Mouse (Mus musculus): Measurements from ENCODE around the gene C77080. TPM values are rescaled to one million over a fixed set of nuclear protein-coding genes. Genes with fewer than 3 reads are reported as not detected.

C77080 gene
- polyA plus RNA-seq, 1 experiment from 2014 or later, result 7.0 TPM

DNA sequence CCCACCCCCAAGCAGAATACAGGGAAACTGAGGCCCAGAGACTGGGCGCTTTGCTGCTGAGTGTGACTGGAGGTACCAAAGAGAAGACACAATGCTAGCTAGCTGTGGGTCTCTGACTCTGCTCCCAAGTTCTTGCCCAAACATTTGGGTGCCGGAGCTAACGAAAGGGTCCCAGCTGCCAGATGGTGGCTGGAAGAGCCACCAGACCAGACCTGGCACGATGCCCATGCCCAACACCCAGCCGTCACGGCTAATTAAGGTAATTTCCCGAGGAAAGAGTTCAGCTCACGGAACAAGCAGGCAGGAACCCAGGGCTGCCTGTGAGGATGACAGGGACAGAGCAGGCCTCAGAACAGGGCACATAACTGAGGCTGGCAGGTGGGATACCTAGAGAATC lies 33.2 kb downstream of the C77080 start:
- WGBS, result 20% methylated on average over 8 of the region's 8 CpGs
- H3K9me3 ChIP-seq (ENCODE audit: control insufficient read depth, low read length), result no peaks in the 10 kb centered on the region
- H3K27ac ChIP-seq (replicated peaks; ENCODE audit: low read depth, low read length), result peak overlapping the region; percentile 62; the same call in 1 of the 2 replicates
- peak; percentile 81 for DNase-seq
- peaks cover 36% of the 10 kb centered on the region for H3K4me1 ChIP-seq (ENCODE audit: control insufficient read depth, insufficient read depth, low read length)
- H3K4me3 ChIP-seq (replicated peaks; ENCODE audit: low read depth, low read length), result peak overlapping the region; percentile 51
- peak overlapping the region; percentile 69 for H3K4me2 ChIP-seq (ENCODE audit: low read length)
- ATAC-seq (ENCODE audit: low FRiP score, low TSS enrichment), result peak; percentile 9; the same call in 1 of the 2 replicates
- no peaks in the 10 kb centered on the region; the same call in 1 of the 2 replicates for H3K27me3 ChIP-seq (ENCODE audit: control insufficient read depth, insufficient read depth, low read length)
- H3K36me3 ChIP-seq (ENCODE audit: control insufficient read depth, insufficient read depth, low read length), result peaks cover 18% of the 10 kb centered on the region
- H3K9ac ChIP-seq (replicated peaks; ENCODE audit: low read length), result no peak overlapping the region; the same call in 1 of the 2 replicates

DNA sequence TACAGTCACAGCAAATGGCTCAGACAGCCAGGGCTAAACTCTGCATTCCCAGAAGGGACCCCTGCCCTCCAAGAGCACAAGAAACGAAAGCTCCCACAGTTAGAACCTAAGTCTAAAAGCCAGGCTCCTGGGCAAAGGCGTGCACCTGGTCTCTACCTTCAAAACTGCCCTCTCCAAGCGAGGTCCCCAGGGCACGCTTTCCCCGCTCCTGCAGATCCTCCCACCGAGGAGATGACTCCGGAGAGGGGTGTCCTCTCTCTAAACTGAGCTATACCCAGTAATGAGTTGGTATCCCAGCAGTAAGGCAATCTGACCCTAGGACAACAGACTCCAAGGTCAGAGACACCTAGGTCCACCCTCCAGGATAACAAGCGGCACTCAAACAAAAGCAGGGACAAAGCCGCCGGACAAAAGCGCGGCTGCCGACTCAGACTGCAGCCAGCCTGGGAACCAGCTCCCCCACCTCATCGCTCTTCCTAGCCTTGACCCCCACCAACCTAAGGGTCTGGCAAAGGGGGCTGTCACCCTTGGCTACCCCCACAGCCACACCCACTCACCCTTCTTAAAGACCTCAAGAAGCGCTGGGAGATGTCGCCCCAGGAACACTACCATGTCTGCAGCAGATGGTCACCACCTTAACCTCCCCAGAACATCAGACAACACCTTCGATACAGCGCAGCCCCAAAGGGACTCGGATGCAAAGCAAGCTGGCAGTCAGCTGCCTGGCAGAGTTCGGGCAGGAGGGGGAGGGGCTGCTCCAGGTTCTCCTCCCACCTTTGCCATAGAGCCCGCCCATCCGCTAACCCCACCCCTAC lies 33.8 kb downstream of the C77080 start:
- Histone ChIP-seq H3K27me3 (ENCODE audit: control insufficient read depth, insufficient read depth, low read length) (no peaks in the 10 kb centered on the region; the same call in 1 of the 2 replicates), H3K4me2 (ENCODE audit: low read length) (peak overlapping the region; percentile 69), H3K27ac (replicated peaks; ENCODE audit: low read depth, low read length) (peak overlapping the region; percentile 62), H3K4me3 (replicated peaks; ENCODE audit: low read depth, low read length) (peak overlapping the region; percentile 51), H3K9ac (replicated peaks; ENCODE audit: low read length) (peak overlapping the region; percentile 79), H3K36me3 (ENCODE audit: control insufficient read depth, insufficient read depth, low read length) (peaks cover 24% of the 10 kb centered on the region), H3K9me3 (ENCODE audit: control insufficient read depth, low read length) (no peaks in the 10 kb centered on the region), H3K4me1 (ENCODE audit: control insufficient read depth, insufficient read depth, low read length) (peaks cover 36% of the 10 kb centered on the region)
- ATAC-seq (ENCODE audit: low FRiP score, low TSS enrichment) (peak; percentile 46; the same call in 1 of the 2 replicates), DNase-seq (peak; percentile 73)
- WGBS, result 8% methylated on average over 22 of the region's 22 CpGs

DNA sequence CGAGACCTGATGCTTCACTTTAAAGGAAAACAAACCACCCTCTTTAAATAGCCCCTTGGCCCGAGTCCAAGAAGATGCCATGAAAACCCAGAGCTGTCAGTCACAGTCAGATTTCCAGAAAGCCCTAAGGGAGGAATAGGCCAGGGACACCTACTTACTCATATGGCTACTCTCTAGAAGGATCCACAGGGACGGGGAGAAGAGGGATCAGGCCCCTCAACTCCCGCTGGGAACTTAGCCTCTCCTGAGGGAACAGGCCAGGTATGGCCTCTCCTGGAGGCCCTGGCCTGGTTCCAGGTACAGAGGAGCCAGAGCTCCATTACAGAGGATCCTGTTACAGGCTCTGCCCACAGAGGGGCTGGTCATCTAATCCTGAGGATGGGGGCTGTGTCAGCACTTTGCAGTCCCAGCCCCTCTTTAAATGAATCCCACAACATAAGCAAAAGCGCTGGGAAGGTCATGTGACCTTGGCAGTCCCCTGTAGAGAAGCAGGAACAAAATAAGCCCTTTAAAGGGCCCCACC lies 34.7 kb downstream of the C77080 start:
- DNase-seq (peak; percentile 56), ATAC-seq (ENCODE audit: low FRiP score, low TSS enrichment) (no peak)
- Histone ChIP-seq H3K9me3 (ENCODE audit: control insufficient read depth, low read length) (no peaks in the 10 kb centered on the region), H3K27me3 (ENCODE audit: control insufficient read depth, insufficient read depth, low read length) (no peaks in the 10 kb centered on the region; the same call in 1 of the 2 replicates), H3K4me2 (ENCODE audit: low read length) (peak overlapping the region; percentile 69), H3K9ac (replicated peaks; ENCODE audit: low read length) (peak overlapping the region; percentile 79), H3K36me3 (ENCODE audit: control insufficient read depth, insufficient read depth, low read length) (peaks cover 32% of the 10 kb centered on the region), H3K27ac (replicated peaks; ENCODE audit: low read depth, low read length) (peak overlapping the region; percentile 5; the same call in 1 of the 2 replicates), H3K4me3 (replicated peaks; ENCODE audit: low read depth, low read length) (peak overlapping the region; percentile 51), H3K4me1 (ENCODE audit: control insufficient read depth, insufficient read depth, low read length) (peaks cover 36% of the 10 kb centered on the region)
- WGBS, result 21% methylated on average over 5 of the region's 5 CpGs

GRCm38 (mm10) chr4:129225315-129225714 lies 35.9 kb downstream of the C77080 start:
- DNase-seq (no peak), ATAC-seq (ENCODE audit: low FRiP score, low TSS enrichment) (no peak)
- WGBS, result 95% methylated on average over 12 of the region's 12 CpGs
- peak overlapping the region; percentile 26; the same call in 1 of the 2 replicates for H3K9ac ChIP-seq (replicated peaks; ENCODE audit: low read length)
- H3K4me1 ChIP-seq (ENCODE audit: control insufficient read depth, insufficient read depth, low read length), result peaks cover 36% of the 10 kb centered on the region
- H3K27me3 ChIP-seq (ENCODE audit: control insufficient read depth, insufficient read depth, low read length), result no peaks in the 10 kb centered on the region; the same call in 1 of the 2 replicates
- no peak overlapping the region for H3K4me3 ChIP-seq (replicated peaks; ENCODE audit: low read depth, low read length)
- H3K36me3 ChIP-seq (ENCODE audit: control insufficient read depth, insufficient read depth, low read length), result peaks cover 44% of the 10 kb centered on the region
- no peaks in the 10 kb centered on the region for H3K9me3 ChIP-seq (ENCODE audit: control insufficient read depth, low read length)
- H3K4me2 ChIP-seq (ENCODE audit: low read length), result no peak overlapping the region
- H3K27ac ChIP-seq (replicated peaks; ENCODE audit: low read depth, low read length), result no peak overlapping the region

DNA sequence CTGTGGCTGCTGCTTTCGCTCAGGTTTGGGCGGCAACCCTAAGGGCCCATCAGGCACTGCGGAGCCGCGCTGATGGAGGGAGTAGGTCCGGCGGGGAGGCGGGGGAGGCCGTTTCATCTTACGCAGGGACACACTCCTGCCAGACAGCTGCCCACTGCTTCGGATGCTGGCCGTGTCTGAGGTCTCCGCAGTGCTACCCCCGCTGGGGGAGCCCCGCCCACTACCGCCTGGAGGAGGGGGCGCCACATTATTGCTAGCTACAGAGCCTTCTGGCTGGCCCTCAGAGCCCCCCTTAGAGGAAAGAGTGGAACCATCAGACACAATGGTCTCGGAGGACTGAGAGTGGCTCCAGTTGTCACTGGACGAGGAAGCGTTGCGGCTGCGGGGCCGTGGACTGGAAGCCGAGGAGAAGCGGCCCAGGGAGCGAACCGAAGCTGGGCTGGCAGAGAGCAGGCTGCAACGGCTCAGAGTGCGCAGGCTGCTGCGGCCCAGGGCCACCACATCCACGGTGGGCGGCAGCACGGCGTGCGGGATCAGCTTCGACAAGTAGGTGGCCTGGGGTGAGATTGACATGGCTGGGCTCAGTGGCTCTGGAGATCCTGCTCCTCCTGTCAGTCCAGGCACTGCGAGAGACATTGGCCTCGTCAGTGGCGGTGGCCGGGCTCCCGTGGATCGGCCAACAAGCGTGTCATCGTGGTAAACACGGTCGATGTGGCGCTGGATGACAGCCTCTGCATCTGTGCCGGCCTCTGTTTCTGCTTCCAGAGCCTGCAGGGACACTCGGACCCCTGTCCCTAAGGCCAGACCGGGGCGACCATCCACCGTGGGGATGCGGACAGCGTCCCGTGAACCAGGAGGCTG lies 37.6 kb downstream of the C77080 start:
- Histone ChIP-seq H3K9ac (replicated peaks; ENCODE audit: low read length) (peak overlapping the region; percentile 40), H3K36me3 (ENCODE audit: control insufficient read depth, insufficient read depth, low read length) (peaks cover 60% of the 10 kb centered on the region), H3K4me3 (replicated peaks; ENCODE audit: low read depth, low read length) (peak overlapping the region; percentile 25), H3K4me1 (ENCODE audit: control insufficient read depth, insufficient read depth, low read length) (peaks cover 36% of the 10 kb centered on the region), H3K27ac (replicated peaks; ENCODE audit: low read depth, low read length) (peak overlapping the region; percentile 41; the same call in 1 of the 2 replicates), H3K4me2 (ENCODE audit: low read length) (peak overlapping the region; percentile 53), H3K9me3 (ENCODE audit: control insufficient read depth, low read length) (no peaks in the 10 kb centered on the region), H3K27me3 (ENCODE audit: control insufficient read depth, insufficient read depth, low read length) (no peaks in the 10 kb centered on the region; the same call in 1 of the 2 replicates)
- 17% methylated on average over 55 of the region's 55 CpGs for WGBS
- peak; percentile 62 for DNase-seq
- ATAC-seq (ENCODE audit: low FRiP score, low TSS enrichment), result 0 out of 2 replicates have a peak, but pooled peaks have one; percentile 19

GRCm38 (mm10) chr4:129222019-129222925 lies 38.9 kb downstream of the C77080 start:
- H3K4me3 ChIP-seq (replicated peaks; ENCODE audit: low read depth, low read length), result no peak overlapping the region
- H3K4me2 ChIP-seq (ENCODE audit: low read length), result no peak overlapping the region
- WGBS, result 72% methylated on average over 31 of the region's 31 CpGs
- H3K27ac ChIP-seq (replicated peaks; ENCODE audit: low read depth, low read length), result no peak overlapping the region
- H3K9me3 ChIP-seq (ENCODE audit: control insufficient read depth, low read length), result no peaks in the 10 kb centered on the region
- H3K36me3 ChIP-seq (ENCODE audit: control insufficient read depth, insufficient read depth, low read length), result peaks cover 74% of the 10 kb centered on the region
- H3K27me3 ChIP-seq (ENCODE audit: control insufficient read depth, insufficient read depth, low read length), result no peaks in the 10 kb centered on the region; the same call in 1 of the 2 replicates
- peaks cover 27% of the 10 kb centered on the region for H3K4me1 ChIP-seq (ENCODE audit: control insufficient read depth, insufficient read depth, low read length)
- DNase-seq, result no peak
- no peak for ATAC-seq (ENCODE audit: low FRiP score, low TSS enrichment)
- no peak overlapping the region for H3K9ac ChIP-seq (replicated peaks; ENCODE audit: low read length)

GRCm38 (mm10) chr4:129221097-129222010 lies 39.9 kb downstream of the C77080 start:
- no peaks in the 10 kb centered on the region; the same call in 1 of the 2 replicates for H3K27me3 ChIP-seq (ENCODE audit: control insufficient read depth, insufficient read depth, low read length)
- ATAC-seq (ENCODE audit: low FRiP score, low TSS enrichment) (no peak), DNase-seq (no peak)
- WGBS, result 77% methylated on average over 23 of the region's 23 CpGs
- H3K9ac ChIP-seq (replicated peaks; ENCODE audit: low read length), result no peak overlapping the region
- no peak overlapping the region for H3K4me2 ChIP-seq (ENCODE audit: low read length)
- H3K36me3 ChIP-seq (ENCODE audit: control insufficient read depth, insufficient read depth, low read length), result peaks cover 83% of the 10 kb centered on the region
- no peak overlapping the region for H3K27ac ChIP-seq (replicated peaks; ENCODE audit: low read depth, low read length)
- no peak overlapping the region for H3K4me3 ChIP-seq (replicated peaks; ENCODE audit: low read depth, low read length)
- peaks cover 18% of the 10 kb centered on the region for H3K4me1 ChIP-seq (ENCODE audit: control insufficient read depth, insufficient read depth, low read length)
- H3K9me3 ChIP-seq (ENCODE audit: control insufficient read depth, low read length), result no peaks in the 10 kb centered on the region

All from midbrain, embryonic 14.5 days (tissue).